Mouse (Mus musculus) intestine, embryonic 15.5 days (tissue): ENCODE data around the gene Sac3d1. TPM values are rescaled to one million over a fixed set of nuclear protein-coding genes. Genes with fewer than 3 reads are reported as not detected.
A peak's percentile ranks its signal among the peaks of the same experiment; 100 is the strongest.

Experiments used
- ATAC-seq: fragments of 200-750 bp; cut with Nextera tagmentation; 2 replicates; pipeline ENCODE4 v1.8.0; 2017; ENCODE audit warnings: moderate TSS enrichment, moderate library complexity
- H3K27ac ChIP-seq: fragments of 300-500 bp; sonication (generic); 2 replicates; pipeline ENCODE4 v1.5.1; 2015; ENCODE audit warnings: mild to moderate bottlenecking, inconsistent platforms
- H3K27me3 ChIP-seq: fragments of 300-500 bp; sonication (generic); replicated peaks from 2 replicates; pipeline ENCODE4 v1.6.1; 2015; ENCODE audit warnings: inconsistent platforms
- H3K36me3 ChIP-seq: fragments of 300-500 bp; sonication (generic); 2 replicates; pipeline ENCODE4 v1.6.1; 2015; ENCODE audit warnings: inconsistent platforms
- H3K4me1 ChIP-seq: fragments of 300-500 bp; sonication (generic); replicated peaks from 2 replicates; pipeline ENCODE4 v1.6.1; 2015; ENCODE audit warnings: inconsistent platforms
- H3K4me2 ChIP-seq: fragments of 300-500 bp; sonication (generic); replicated peaks from 2 replicates; pipeline ENCODE4 v1.6.1; 2015; ENCODE audit warnings: mild to moderate bottlenecking, inconsistent platforms
- H3K4me3 ChIP-seq: fragments of 300-500 bp; sonication (generic); replicated peaks from 2 replicates; pipeline ENCODE4 v1.5.1; 2015; ENCODE audit warnings: inconsistent platforms
- H3K9ac ChIP-seq: fragments of 300-500 bp; sonication (generic); 2 replicates; pipeline ENCODE4 v1.6.1; 2015; ENCODE audit warnings: inconsistent platforms
- H3K9me3 ChIP-seq: fragments of 300-500 bp; sonication (generic); 2 replicates; pipeline ENCODE4 v1.6.1; 2016; ENCODE audit warnings: inconsistent platforms
- WGBS: fragments of 180-500 bp; shearing (Covaris S2); methylation state at CpG from one replicate; pipeline ENCODE4 v1.1.7; 2015; 5-methylcytosine and 5-hydroxymethylcytosine counted together
- polyA plus RNA-seq: library from polyadenylated mRNA; unstranded; fragments of >200 nt; fragmentation: Nextera tagmentation; extraction: Ambion mirVana; gene quantifications from 2 replicates; pipeline ENCODE4 v1.2.1, GENCODE M21; 2015

Sac3d1 gene
- polyA plus RNA-seq, 1 experiment from 2014 or later = 44.7 TPM

GRCm38 (mm10) chr19:6082156-6082555 lies 36.3 kb downstream of the Sac3d1 start, which contains the start of gene Gm28374:
Gene Gm28374, minus strand, starts transcription at chr19:6082256.
- Histone ChIP-seq H3K4me1 (peaks cover 10% of the 10 kb centered on the region), H3K4me2 (no peak within 1 kb of the TSS), H3K36me3 (peaks cover 26% of the 10 kb centered on the region), H3K4me3 (no peak within 1 kb of the TSS), H3K9me3 (no peaks in the 10 kb centered on the region), H3K9ac (no peak within 1 kb of the TSS), H3K27me3 (no peaks in the 10 kb centered on the region), H3K27ac (no peak within 1 kb of the TSS)
- ATAC-seq = no peak
- 89% methylated on average over 9 of the region's 9 CpGs for WGBS

- no peak within 1 kb of the TSS for H3K4me2 ChIP-seq
- H3K4me1 ChIP-seq = peaks cover 15% of the 10 kb centered on the region
- H3K4me3 ChIP-seq = no peak within 1 kb of the TSS
- H3K9ac ChIP-seq = no peak within 1 kb of the TSS
- WGBS = 92% methylated on average over 12 of the region's 12 CpGs
- H3K27me3 ChIP-seq = no peaks in the 10 kb centered on the region
- no peak for ATAC-seq
- peaks cover 21% of the 10 kb centered on the region for H3K36me3 ChIP-seq
- no peaks in the 10 kb centered on the region for H3K9me3 ChIP-seq
- H3K27ac ChIP-seq = no peak within 1 kb of the TSS
These were observed 38.4 kb downstream of the Sac3d1 start, which contains the start of gene Tmem262 for GRCm38 (mm10) chr19:6079983-6080480. Gene Tmem262, plus strand, starts transcription at chr19:6080033.

- H3K27me3 ChIP-seq = no peaks in the 10 kb centered on the region
- peak within 1 kb of the TSS; percentile 84 for H3K4me2 ChIP-seq
- no peaks in the 10 kb centered on the region for H3K9me3 ChIP-seq
- WGBS = 1% methylated on average over 33 of the region's 33 CpGs
- peaks cover 9% of the 10 kb centered on the region for H3K4me1 ChIP-seq
- peak within 1 kb of the TSS; percentile 85 for H3K4me3 ChIP-seq
- H3K9ac ChIP-seq = peak within 1 kb of the TSS; percentile 81
- peak within 1 kb of the TSS; percentile 89 for H3K27ac ChIP-seq
- peak; percentile 93 for ATAC-seq
- H3K36me3 ChIP-seq = peaks cover 14% of the 10 kb centered on the region
These were observed 41.7 kb downstream of the Sac3d1 start, which contains the start of gene Vps51 for GRCm38 (mm10) chr19:6076564-6077393. Gene Vps51, minus strand, starts transcription at chr19:6077231.

- Histone ChIP-seq H3K9me3 (no peaks in the 10 kb centered on the region), H3K4me2 (no peak overlapping the region), H3K9ac (no peak overlapping the region), H3K36me3 (peaks cover 26% of the 10 kb centered on the region), H3K27me3 (no peaks in the 10 kb centered on the region), H3K4me1 (peaks cover 9% of the 10 kb centered on the region), H3K4me3 (no peak overlapping the region), H3K27ac (no peak overlapping the region)
- ATAC-seq = no peak
- WGBS = 87% methylated on average over 5 of the region's 5 CpGs
These were observed 44.6 kb downstream of the Sac3d1 start for GRCm38 (mm10) chr19:6073889-6074288.

- H3K4me1 ChIP-seq = peaks cover 24% of the 10 kb centered on the region
- H3K27ac ChIP-seq = no peak overlapping the region
- ATAC-seq = no peak
- H3K27me3 ChIP-seq = no peaks in the 10 kb centered on the region
- H3K36me3 ChIP-seq = peaks cover 26% of the 10 kb centered on the region
- no peak overlapping the region for H3K9ac ChIP-seq
- H3K4me3 ChIP-seq = no peak overlapping the region
- H3K9me3 ChIP-seq = no peaks in the 10 kb centered on the region
- H3K4me2 ChIP-seq = no peak overlapping the region
- WGBS = 94% methylated on average over 19 of the region's 19 CpGs
These were observed 47.2 kb downstream of the Sac3d1 start for GRCm38 (mm10) chr19:6071261-6071660.

GRCm38 (mm10) chr19:6070571-6071250 lies 47.7 kb downstream of the Sac3d1 start:
- H3K9me3 ChIP-seq = no peaks in the 10 kb centered on the region
- WGBS = 87% methylated on average over 31 of the region's 31 CpGs
- peaks cover 26% of the 10 kb centered on the region for H3K36me3 ChIP-seq
- H3K4me2 ChIP-seq = no peak overlapping the region
- H3K27ac ChIP-seq = no peak overlapping the region
- H3K4me3 ChIP-seq = no peak overlapping the region
- no peaks in the 10 kb centered on the region for H3K27me3 ChIP-seq
- H3K9ac ChIP-seq = no peak overlapping the region
- H3K4me1 ChIP-seq = peaks cover 21% of the 10 kb centered on the region
- no peak for ATAC-seq

GRCm38 (mm10) chr19:6069851-6070250 lies 48.6 kb downstream of the Sac3d1 start:
- Histone ChIP-seq H3K9me3 (no peaks in the 10 kb centered on the region), H3K4me1 (peaks cover 21% of the 10 kb centered on the region), H3K36me3 (peaks cover 26% of the 10 kb centered on the region), H3K27ac (no peak overlapping the region), H3K27me3 (no peaks in the 10 kb centered on the region), H3K4me2 (no peak overlapping the region), H3K9ac (no peak overlapping the region), H3K4me3 (no peak overlapping the region)
- ATAC-seq = no peak
- WGBS = 91% methylated on average over 10 of the region's 10 CpGs

- Histone ChIP-seq H3K4me1 (peaks cover 21% of the 10 kb centered on the region), H3K27ac (no peak overlapping the region), H3K36me3 (peaks cover 26% of the 10 kb centered on the region), H3K27me3 (no peaks in the 10 kb centered on the region), H3K9me3 (no peaks in the 10 kb centered on the region), H3K9ac (no peak overlapping the region), H3K4me3 (no peak overlapping the region), H3K4me2 (no peak overlapping the region)
- 61% methylated on average over 4 of the region's 4 CpGs for WGBS
- ATAC-seq = no peak
These were observed 49.5 kb downstream of the Sac3d1 start for GRCm38 (mm10) chr19:6068951-6069350.

- H3K4me2 ChIP-seq = peak within 1 kb of the TSS; percentile 92
- H3K9me3 ChIP-seq = no peaks in the 10 kb centered on the region
- 7% methylated on average over 33 of the region's 33 CpGs for WGBS
- ATAC-seq = peak; percentile 97
- peak within 1 kb of the TSS; percentile 48 for H3K4me3 ChIP-seq
- peaks cover 26% of the 10 kb centered on the region for H3K36me3 ChIP-seq
- H3K4me1 ChIP-seq = peaks cover 21% of the 10 kb centered on the region
- no peaks in the 10 kb centered on the region for H3K27me3 ChIP-seq
- H3K27ac ChIP-seq = peak within 1 kb of the TSS; percentile 76
- peak within 1 kb of the TSS; percentile 54 for H3K9ac ChIP-seq
These were observed 50.6 kb downstream of the Sac3d1 start, which contains the start of gene Tm7sf2 for GRCm38 (mm10) chr19:6067724-6068415. Gene Tm7sf2, minus strand, starts transcription at chr19:6068373.

GRCm38 (mm10) chr19:6067011-6067723 lies 51.3 kb downstream of the Sac3d1 start:
- peak overlapping the region; percentile 48 for H3K4me3 ChIP-seq
- H3K27me3 ChIP-seq = no peaks in the 10 kb centered on the region
- H3K9me3 ChIP-seq = no peaks in the 10 kb centered on the region
- H3K4me2 ChIP-seq = peak overlapping the region; percentile 92
- under 1% methylated on average over 30 of the region's 30 CpGs for WGBS
- peaks cover 28% of the 10 kb centered on the region for H3K4me1 ChIP-seq
- ATAC-seq = peak; percentile 70
- peak overlapping the region; percentile 76 for H3K27ac ChIP-seq
- H3K9ac ChIP-seq = peak overlapping the region; percentile 54
- H3K36me3 ChIP-seq = peaks cover 26% of the 10 kb centered on the region

- H3K36me3 ChIP-seq = peaks cover 26% of the 10 kb centered on the region
- peak overlapping the region; percentile 92 for H3K4me2 ChIP-seq
- H3K9ac ChIP-seq = peak overlapping the region; percentile 54
- H3K4me3 ChIP-seq = peak overlapping the region; percentile 48
- H3K4me1 ChIP-seq = peaks cover 33% of the 10 kb centered on the region
- WGBS = 24% methylated on average over 5 of the region's 5 CpGs
- H3K27me3 ChIP-seq = no peaks in the 10 kb centered on the region
- H3K27ac ChIP-seq = peak overlapping the region; percentile 76
- H3K9me3 ChIP-seq = no peaks in the 10 kb centered on the region
- ATAC-seq = 0 out of 2 replicates have a peak, but pooled peaks have one; percentile 0
These were observed 51.9 kb downstream of the Sac3d1 start for GRCm38 (mm10) chr19:6066571-6066970.
